Mouse (Mus musculus): ENCODE results near the gene Afg3l1.

DNA sequence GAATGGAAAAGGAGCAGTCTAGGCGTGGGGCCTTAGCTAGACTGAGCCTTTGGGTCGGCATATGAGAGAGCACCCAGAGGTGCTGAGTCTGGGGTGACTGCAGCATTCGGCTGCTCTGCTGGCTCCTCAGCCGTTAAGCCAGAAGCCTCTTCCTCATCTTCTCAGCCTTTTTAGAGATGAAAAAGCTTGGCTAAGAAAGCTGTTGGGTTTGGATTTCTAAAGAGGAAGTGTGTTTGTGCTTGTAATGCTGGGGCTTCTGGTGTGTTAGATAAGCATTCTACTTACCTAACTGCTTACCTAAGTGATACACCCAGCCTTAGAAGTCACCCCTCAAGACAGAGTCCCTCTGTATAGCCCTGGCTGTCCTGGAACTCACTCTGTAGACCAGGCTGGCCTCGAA lies 26.9 kb upstream of the Afg3l1 start:
- TF ChIP-seq CTCF (IDR thresholded peaks at IDR 0.05; ENCODE audit: insufficient read depth, low read depth, low read length) (no peak), POLR2A (IDR thresholded peaks at IDR 0.05; ENCODE audit: insufficient read depth, low read depth, low read length) (no peak)
